Mouse (Mus musculus) gastrocnemius, adult 2 months (tissue): ENCODE results near the gene Med9. TPM values are rescaled to one million over a fixed set of nuclear protein-coding genes. Genes with fewer than 3 reads are reported as not detected.

Source experiments
- DNase-seq: peaks from one replicate; pipeline ENCODE4 v3.0.0; 2022
- H3K27ac ChIP-seq: fragments of 200-600 bp; 2 replicates; pipeline ENCODE4 v1.8.1; 2022; ENCODE audit warnings: mild to moderate bottlenecking
- H3K4me3 ChIP-seq: fragments of 200-600 bp; 2 replicates; pipeline ENCODE4 v1.8.1; 2022; ENCODE audit warnings: mild to moderate bottlenecking, moderate library complexity
- CTCF ChIP-seq: fragments of 200-600 bp; IDR thresholded peaks from 2 replicates; pipeline ENCODE4 v1.8.1; 2022; ENCODE audit warnings: antibody characterized with exemption, mild to moderate bottlenecking, moderate library complexity
- intact Hi-C: fragments of 180-260 bp; cut with DNase I; formaldehyde crosslinking; loops from one replicate; pipeline ENCODE4 v1.15.1; 2025
- total RNA-seq, 2 experiments: library from RNA; stranded (reverse); gene quantifications; 2 replicates each; pipeline ENCODE4 v1.2.3; 2021

Gene Med9
- total RNA-seq, 2 experiments from 2014 or later = 17.3 to 18.3 TPM

GRCm38 (mm10) chr11:59973389-59973788 is 25.4 kb downstream of the Med9 start:
- TF ChIP-seq CTCF = no peak
- no peak for DNase-seq
- no peak overlapping the region for H3K4me3 ChIP-seq
- intact Hi-C loops = no loop called here
- no peak overlapping the region for H3K27ac ChIP-seq

DNA sequence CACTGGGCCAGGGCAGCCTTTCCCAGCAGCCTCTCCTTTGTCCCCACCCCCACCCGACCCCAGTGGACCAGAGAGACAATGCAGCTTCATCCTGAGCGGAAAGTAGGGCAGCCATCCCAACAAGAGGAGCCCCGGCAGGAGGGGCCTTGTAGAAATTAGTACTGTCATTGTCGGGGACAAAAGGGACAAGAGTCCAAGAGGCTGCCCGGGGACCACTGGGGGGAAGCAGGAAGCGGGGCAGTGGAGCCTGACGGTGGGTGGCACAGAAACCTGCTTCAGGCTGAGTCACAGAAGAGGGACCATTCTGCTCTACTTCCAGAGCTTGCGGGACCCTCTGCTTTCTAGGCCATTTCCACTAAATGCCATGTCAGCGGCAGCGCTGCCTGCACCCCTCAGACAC is 27.2 kb downstream of the Med9 start:
- intact Hi-C loops = no loop called here
- H3K27ac ChIP-seq = no peak overlapping the region
- no peak for TF ChIP-seq CTCF
- no peak for DNase-seq
- no peak overlapping the region for H3K4me3 ChIP-seq

- Histone ChIP-seq H3K27ac (no peak overlapping the region), H3K4me3 (no peak overlapping the region)
- intact Hi-C loops = no loop called here
- no peak for DNase-seq
- no peak for TF ChIP-seq CTCF
These were observed 29.8 kb downstream of the Med9 start for GRCm38 (mm10) chr11:59977831-59978230.

DNA sequence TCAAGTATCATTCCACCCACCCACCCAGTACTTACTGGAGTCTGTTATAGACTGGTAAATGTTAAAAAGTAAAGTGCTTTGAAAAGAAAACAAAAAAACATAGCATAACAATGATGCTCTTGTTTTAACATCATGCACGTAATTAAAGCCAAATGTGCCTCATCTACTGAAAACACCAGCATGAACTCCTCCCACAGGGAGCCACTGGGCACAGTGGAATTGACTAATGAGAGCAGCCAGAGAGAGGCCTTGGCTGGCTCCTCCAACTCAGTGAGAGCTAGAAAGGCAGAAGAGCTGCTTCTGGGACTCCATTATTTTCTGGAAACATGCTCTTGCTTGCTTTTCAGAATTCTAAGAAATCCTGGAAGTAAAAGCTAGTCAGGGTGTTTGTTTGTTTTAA is 41.4 kb downstream of the Med9 start:
- intact Hi-C loops = no loop called here
- Histone ChIP-seq H3K27ac (no peak overlapping the region), H3K4me3 (no peak overlapping the region)
- no peak for TF ChIP-seq CTCF
- DNase-seq = no peak

GRCm38 (mm10) chr11:59991365-59991764 is 43.4 kb downstream of the Med9 start:
- no peak for DNase-seq
- no peak for TF ChIP-seq CTCF
- Histone ChIP-seq H3K27ac (no peak overlapping the region), H3K4me3 (no peak overlapping the region)
- intact Hi-C loops = no loop called here

GRCm38 (mm10) chr11:59994318-59994717 is 46.3 kb downstream of the Med9 start:
- TF ChIP-seq CTCF = no peak
- H3K27ac ChIP-seq = no peak overlapping the region
- intact Hi-C loops = no loop called here
- no peak for DNase-seq
- no peak overlapping the region for H3K4me3 ChIP-seq

DNA sequence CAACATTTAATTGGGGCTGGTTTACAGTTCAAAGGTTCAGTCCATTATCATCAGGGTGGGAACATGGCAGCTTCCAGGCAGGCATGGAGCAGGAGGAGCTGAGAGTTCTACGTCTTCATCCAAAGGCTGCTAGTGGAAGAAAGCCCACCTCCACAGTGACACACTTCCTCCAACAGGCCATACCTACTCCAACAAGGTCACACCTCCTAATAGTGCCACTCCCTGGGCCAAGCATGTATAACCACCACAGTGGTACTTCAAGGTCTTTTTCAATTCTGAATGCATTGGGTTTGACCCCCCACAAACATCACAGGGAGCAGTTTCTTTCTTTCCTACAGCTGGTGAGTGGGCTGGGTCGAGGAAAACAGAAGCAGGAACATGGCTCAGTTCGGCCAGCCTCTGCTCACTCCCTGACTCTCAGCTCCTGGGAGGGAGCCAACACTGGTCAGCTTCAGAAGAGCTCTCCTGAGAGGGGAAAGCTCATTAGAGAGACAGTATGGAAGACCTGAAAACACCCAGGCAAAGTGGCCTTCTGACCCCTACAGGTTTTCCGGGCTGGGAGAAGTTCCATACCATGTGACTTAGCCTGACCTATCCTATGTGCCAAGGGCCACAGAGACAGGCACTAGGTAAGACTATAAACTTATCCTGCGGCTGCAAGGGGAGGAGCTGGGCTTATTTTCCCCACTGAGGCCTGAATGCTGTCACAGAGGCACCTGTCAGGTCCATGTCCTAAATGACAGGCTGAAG is 53.4 kb downstream of the Med9 start:
- Histone ChIP-seq H3K4me3 (no peak overlapping the region), H3K27ac (no peak overlapping the region)
- TF ChIP-seq CTCF = no peak
- intact Hi-C loops = no loop called here
- no peak for DNase-seq

DNA sequence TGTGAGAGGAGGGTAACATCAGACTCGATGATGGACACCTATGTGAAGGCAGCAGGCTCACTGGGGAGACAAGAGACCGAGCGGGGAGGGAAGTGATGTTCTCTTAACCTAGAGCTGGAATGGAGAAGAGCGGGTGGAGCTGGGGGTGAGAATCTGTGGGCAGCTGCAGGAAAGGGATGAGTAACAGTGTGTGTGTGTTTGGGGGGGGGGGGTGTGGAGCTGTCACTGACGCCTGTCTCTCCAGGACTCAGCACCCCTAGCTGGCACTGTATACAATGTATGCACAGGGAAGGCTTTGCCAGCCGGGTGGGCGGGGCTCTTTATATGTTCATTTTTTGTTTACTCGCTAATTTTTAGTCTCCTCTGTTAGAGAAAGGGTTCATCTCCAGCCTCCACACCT is 55.8 kb downstream of the Med9 start:
- Histone ChIP-seq H3K4me3 (no peak overlapping the region), H3K27ac (no peak overlapping the region)
- no peak for TF ChIP-seq CTCF
- intact Hi-C loops = no loop called here
- DNase-seq = no peak

GRCm38 (mm10) chr11:60004716-60005115 is 56.7 kb downstream of the Med9 start:
- Histone ChIP-seq H3K27ac (no peak overlapping the region), H3K4me3 (no peak overlapping the region)
- DNase-seq = no peak
- no peak for TF ChIP-seq CTCF
- intact Hi-C loops = no loop called here

DNA sequence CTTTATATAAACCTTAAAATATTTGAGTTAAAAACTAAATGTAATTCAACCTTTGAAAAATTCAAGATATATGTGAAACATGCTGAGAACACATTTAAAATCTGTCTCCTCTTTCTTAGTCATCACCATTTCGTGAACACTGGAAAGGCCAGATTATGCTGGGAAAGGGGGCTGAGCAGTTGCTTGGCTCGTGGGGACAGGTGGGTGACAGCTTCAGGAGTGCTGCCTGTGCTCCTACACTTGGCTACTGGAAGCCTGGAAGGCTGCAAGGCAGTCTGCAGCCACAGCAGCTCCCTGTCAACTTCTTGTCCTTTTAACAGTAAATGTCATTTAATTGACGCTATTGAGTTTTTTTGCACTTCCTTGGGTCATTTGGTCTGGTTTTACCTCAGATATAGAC is 57.9 kb downstream of the Med9 start:
- Histone ChIP-seq H3K27ac (no peak overlapping the region), H3K4me3 (no peak overlapping the region)
- no peak for TF ChIP-seq CTCF
- DNase-seq = no peak
- intact Hi-C loops = no loop called here

GRCm38 (mm10) chr11:60009451-60009850 is 61.4 kb downstream of the Med9 start:
- no peak for DNase-seq
- Histone ChIP-seq H3K4me3 (no peak overlapping the region), H3K27ac (no peak overlapping the region)
- intact Hi-C loops = no loop called here
- TF ChIP-seq CTCF = no peak

DNA sequence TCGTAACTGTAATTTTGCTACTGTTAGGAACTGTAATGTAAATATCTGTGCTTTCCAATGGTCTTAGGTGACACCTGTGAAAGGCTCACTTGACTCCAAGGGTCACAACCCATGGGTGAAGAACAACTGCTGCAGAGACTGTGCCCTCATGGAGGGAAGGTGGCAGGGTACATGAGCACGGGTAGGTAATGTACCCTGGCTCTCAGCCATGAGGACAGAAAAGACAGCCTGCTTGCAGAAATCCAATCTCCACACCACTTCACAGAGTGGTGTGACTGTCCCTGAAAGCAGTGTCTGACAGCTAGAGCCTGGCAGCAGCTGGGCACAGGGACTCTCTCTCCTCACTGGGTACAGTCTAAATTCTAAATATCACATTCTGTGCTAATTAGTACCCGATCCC is 63.5 kb downstream of the Med9 start:
- TF ChIP-seq CTCF = no peak
- Histone ChIP-seq H3K27ac (peak overlapping the region; percentile 57), H3K4me3 (no peak overlapping the region)
- DNase-seq = peak; percentile 56
- intact Hi-C loops = no loop called here

Other genes with a start within 250 kb of the Med9 start
- not detected for gene Pld6, start 160.6 kb upstream of the Med9 start, total RNA-seq
- gene Flcn, start 138.2 kb upstream of the Med9 start, total RNA-seq = 10 to 100 TPM; 46.3 to 51.3 TPM
- 10 to 100 TPM; 17.8 to 22.2 TPM for gene Nt5m, start 108.8 kb upstream of the Med9 start, total RNA-seq
- 10 to 100 TPM; 84.8 to 89.9 TPM for gene Cops3, start 108.4 kb upstream of the Med9 start, total RNA-seq
- gene Rasd1, start 16.7 kb downstream of the Med9 start, total RNA-seq = 1 to 10 TPM in 1 of 2 experiments, under 1 TPM in 1; 0.74 to 6.3 TPM
- gene Pemt, start 98.3 kb downstream of the Med9 start, total RNA-seq = 1 to 10 TPM; 3.4 to 3.5 TPM
- gene Rai1, start 156.8 kb downstream of the Med9 start, total RNA-seq = 10 to 100 TPM; 23.8 to 27.3 TPM